Mouse (Mus musculus) intestine, postnatal 0 days (tissue): Measurements from ENCODE around the gene Dock8. TPM values are rescaled to one million over a fixed set of nuclear protein-coding genes. Genes with fewer than 3 reads are reported as not detected.

Experiments used
- ATAC-seq: fragments of 200-750 bp; cut with Nextera tagmentation; 2 replicates; pipeline ENCODE4 v1.8.0; 2017; ENCODE audit warnings: mild to moderate bottlenecking, moderate TSS enrichment, moderate library complexity
- H3K27ac ChIP-seq: fragments of 300-500 bp; sonication (generic); 2 replicates; pipeline ENCODE4 v1.5.1; 2014; ENCODE audit warnings: mild to moderate bottlenecking, low read depth, low read length, moderate library complexity
- H3K27me3 ChIP-seq: fragments of 300-500 bp; sonication (generic); replicated peaks from 2 replicates; pipeline ENCODE4 v1.6.1; 2014; ENCODE audit warnings: low read length, mixed read lengths; ENCODE audit not compliant: control insufficient read depth, insufficient read depth
- H3K36me3 ChIP-seq: fragments of 300-500 bp; sonication (generic); 2 replicates; pipeline ENCODE4 v1.6.1; 2014; ENCODE audit warnings: mild to moderate bottlenecking, moderate library complexity; ENCODE audit not compliant: control insufficient read depth, insufficient read depth
- H3K4me1 ChIP-seq: fragments of 300-500 bp; sonication (generic); replicated peaks from 2 replicates; pipeline ENCODE4 v1.6.1; 2014; ENCODE audit warnings: antibody characterized with exemption, low read length, mixed read lengths; ENCODE audit not compliant: control insufficient read depth, insufficient read depth
- H3K4me2 ChIP-seq: fragments of 300-500 bp; sonication (generic); replicated peaks from 2 replicates; pipeline ENCODE4 v1.6.1; 2014; ENCODE audit warnings: low read depth, mild to moderate bottlenecking, moderate library complexity
- H3K4me3 ChIP-seq: fragments of 300-500 bp; sonication (generic); 2 replicates; pipeline ENCODE4 v1.5.1; 2014; ENCODE audit warnings: low read depth, low read length
- H3K9ac ChIP-seq: fragments of 300-500 bp; sonication (generic); 2 replicates; pipeline ENCODE4 v1.6.1; 2014; ENCODE audit warnings: mild to moderate bottlenecking, low read depth, low read length
- H3K9me3 ChIP-seq: fragments of 300-500 bp; sonication (generic); 2 replicates; pipeline ENCODE4 v1.6.1; 2016; ENCODE audit warnings: mixed run types; ENCODE audit not compliant: control insufficient read depth
- CTCF ChIP-seq: sonication (generic); IDR thresholded peaks from 2 replicates; pipeline ENCODE4 v1.5.1; 2016; ENCODE audit warnings: low read depth, mild to moderate bottlenecking, control low read depth, antibody characterized with exemption, moderate library complexity
- WGBS: fragments of 180-500 bp; shearing (Covaris S2); extraction: QIAGEN DNeasy Blood & Tissue Kit; methylation state at CpG from one replicate; pipeline ENCODE4 v1.1.7; 2014; 5-methylcytosine and 5-hydroxymethylcytosine counted together
- polyA plus RNA-seq: library from polyadenylated mRNA; unstranded; fragments of >200 nt; fragmentation: Nextera tagmentation; extraction: Ambion mirVana; gene quantifications from 2 replicates; pipeline ENCODE4 v1.2.1, GENCODE M21; 2015

Dock8 gene
- polyA plus RNA-seq, 1 experiment from 2014 or later: 7.5 TPM

DNA sequence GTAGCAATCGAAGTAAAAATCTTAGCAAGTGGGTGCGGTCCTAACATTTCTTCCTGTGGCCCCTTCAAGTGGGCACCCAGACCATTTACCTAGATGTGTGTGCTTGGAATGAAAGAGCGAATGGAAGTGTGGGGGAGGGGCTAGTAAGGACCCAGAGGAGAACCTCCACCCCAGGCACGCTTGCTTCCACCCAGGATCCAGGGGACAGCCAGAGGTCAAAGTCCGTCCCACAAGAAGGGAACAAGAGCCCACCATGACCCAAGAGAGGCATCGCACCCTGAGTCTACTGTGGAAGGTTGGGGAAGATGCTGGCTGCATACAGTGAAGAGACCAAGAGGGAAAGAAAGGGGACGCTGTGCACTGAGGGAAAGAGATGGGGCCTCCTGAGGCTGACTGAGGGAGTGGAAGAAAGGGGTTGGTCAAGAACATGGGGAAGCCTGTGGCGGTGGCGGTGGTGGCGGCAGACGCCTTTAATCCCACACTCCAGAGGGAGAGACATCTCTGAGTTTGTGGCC is 209.3 kb downstream of the Dock8 start:
- Histone ChIP-seq H3K36me3 (no peaks in the 10 kb centered on the region), H3K4me1 (no peaks in the 10 kb centered on the region), H3K4me3 (no peak overlapping the region), H3K9me3 (no peaks in the 10 kb centered on the region), H3K4me2 (no peak overlapping the region), H3K27ac (no peak overlapping the region), H3K27me3 (no peaks in the 10 kb centered on the region), H3K9ac (no peak overlapping the region)
- ATAC-seq: no peak
- TF ChIP-seq CTCF: no peak
- 90% methylated on average over 11 of the region's 11 CpGs for WGBS

DNA sequence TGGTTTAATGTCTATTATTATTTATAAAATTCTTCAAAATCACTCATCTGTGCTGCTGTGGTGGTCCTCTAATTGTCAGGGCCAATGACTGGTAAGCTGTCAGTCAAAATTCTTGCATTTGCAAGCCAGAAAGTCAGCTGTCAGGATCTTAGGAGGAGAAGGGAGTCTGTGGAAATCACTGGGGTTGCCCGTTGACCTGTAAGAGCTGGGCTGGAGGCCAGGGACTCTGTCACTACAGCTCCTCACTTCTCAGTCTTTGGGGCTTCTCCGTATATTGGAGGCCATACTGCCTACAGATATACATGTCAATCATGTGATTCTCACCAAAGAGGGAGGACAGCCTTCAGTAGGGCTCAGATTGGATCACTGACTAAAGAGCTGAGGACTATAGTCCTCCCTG is 221.3 kb downstream of the Dock8 start:
- WGBS: 42% methylated on average over 2 of the region's 2 CpGs
- H3K27ac ChIP-seq: peak overlapping the region; percentile 60
- no peaks in the 10 kb centered on the region for H3K4me1 ChIP-seq
- no peaks in the 10 kb centered on the region for H3K27me3 ChIP-seq
- peak; percentile 74 for ATAC-seq
- no peak overlapping the region for H3K4me3 ChIP-seq
- H3K4me2 ChIP-seq: no peak overlapping the region
- H3K9me3 ChIP-seq: no peaks in the 10 kb centered on the region
- no peaks in the 10 kb centered on the region for H3K36me3 ChIP-seq
- no peak overlapping the region for H3K9ac ChIP-seq
- no peak for TF ChIP-seq CTCF

GRCm38 (mm10) chr19:25221964-25222640 is 222.8 kb downstream of the Dock8 start:
- no peak overlapping the region for H3K4me3 ChIP-seq
- H3K27ac ChIP-seq: no peak overlapping the region
- H3K36me3 ChIP-seq: no peaks in the 10 kb centered on the region
- no peaks in the 10 kb centered on the region for H3K27me3 ChIP-seq
- H3K4me2 ChIP-seq: no peak overlapping the region
- TF ChIP-seq CTCF: no peak
- no peaks in the 10 kb centered on the region for H3K4me1 ChIP-seq
- H3K9ac ChIP-seq: no peak overlapping the region
- H3K9me3 ChIP-seq: no peaks in the 10 kb centered on the region
- ATAC-seq: no peak
- WGBS: 58% methylated on average over 9 of the region's 9 CpGs

DNA sequence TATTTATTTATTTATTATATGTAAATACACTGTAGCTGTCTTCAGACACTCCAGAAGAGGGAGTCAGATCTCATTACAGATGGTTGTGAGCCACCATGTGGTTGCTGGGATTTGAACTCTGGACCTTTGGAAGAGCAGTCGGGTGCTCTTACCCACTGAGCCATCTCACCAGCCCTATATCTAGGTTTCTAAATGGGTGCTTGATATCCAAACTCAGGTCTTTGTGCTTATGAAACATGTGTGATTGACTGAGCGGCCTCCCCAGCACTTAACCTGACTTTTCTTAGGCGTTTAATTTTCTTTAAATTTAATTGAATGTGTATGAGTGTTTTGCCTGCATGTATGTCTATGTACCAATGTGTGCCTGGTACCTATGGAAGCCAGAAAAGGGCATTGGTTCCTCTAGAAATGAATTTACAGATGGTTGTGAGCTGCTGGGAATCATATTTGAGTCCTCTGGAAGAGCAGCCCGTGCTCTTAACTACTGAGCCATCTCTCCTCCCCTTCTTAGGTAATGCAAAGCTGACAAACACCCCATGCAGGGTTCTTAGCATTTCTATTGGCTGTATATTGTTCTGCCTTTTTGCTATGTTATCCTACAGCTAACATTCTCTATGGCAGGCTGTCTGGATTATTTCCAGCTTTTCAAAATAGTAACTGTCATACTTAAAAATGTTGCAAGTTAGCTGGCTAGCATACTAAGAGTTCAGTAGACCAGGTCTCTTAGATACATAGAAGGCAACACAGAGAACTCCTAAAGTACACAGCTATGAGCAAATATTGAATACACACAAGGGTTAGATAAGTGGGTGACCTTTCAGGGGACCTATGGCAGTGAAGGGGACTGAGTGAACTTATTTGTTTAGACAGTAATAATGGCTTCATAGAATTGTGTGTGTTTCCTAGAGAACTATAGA is 231.0 kb downstream of the Dock8 start:
- H3K4me2 ChIP-seq: no peak overlapping the region
- H3K36me3 ChIP-seq: no peaks in the 10 kb centered on the region
- 0 out of 2 replicates have a peak, but pooled peaks cover 2% of the 10 kb centered on the region for H3K4me1 ChIP-seq
- no peaks in the 10 kb centered on the region for H3K9me3 ChIP-seq
- H3K27ac ChIP-seq: no peak overlapping the region
- WGBS: 80% methylated on average over 4 of the region's 4 CpGs
- no peak overlapping the region for H3K9ac ChIP-seq
- no peak for TF ChIP-seq CTCF
- no peak for ATAC-seq
- no peak overlapping the region for H3K4me3 ChIP-seq
- H3K27me3 ChIP-seq: no peaks in the 10 kb centered on the region

DNA sequence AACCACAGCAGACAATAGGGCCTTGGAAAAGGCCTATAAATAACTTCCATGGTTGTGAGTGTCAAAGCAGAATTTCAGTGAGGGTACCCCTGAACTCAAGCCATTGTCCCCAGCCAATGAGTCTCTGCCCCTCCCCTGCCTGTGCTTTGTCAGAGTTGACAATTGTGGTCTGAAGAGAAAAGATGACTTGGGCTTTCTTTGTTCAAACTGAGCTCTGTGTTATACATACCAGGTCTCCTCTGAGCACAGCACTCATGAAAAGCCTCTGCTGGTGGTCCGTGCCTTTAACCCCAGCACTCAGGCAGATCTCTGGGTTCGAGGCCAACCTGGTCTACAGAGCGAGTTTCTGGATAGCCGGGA is 231.6 kb downstream of the Dock8 start:
- no peak overlapping the region for H3K4me3 ChIP-seq
- WGBS: 59% methylated on average over 4 of the region's 4 CpGs
- no peak for TF ChIP-seq CTCF
- no peak overlapping the region for H3K27ac ChIP-seq
- H3K9me3 ChIP-seq: no peaks in the 10 kb centered on the region
- no peaks in the 10 kb centered on the region for H3K36me3 ChIP-seq
- no peak for ATAC-seq
- 0 out of 2 replicates have a peak, but pooled peaks cover 2% of the 10 kb centered on the region for H3K4me1 ChIP-seq
- no peak overlapping the region for H3K4me2 ChIP-seq
- H3K9ac ChIP-seq: no peak overlapping the region
- no peaks in the 10 kb centered on the region for H3K27me3 ChIP-seq

- no peak overlapping the region for H3K9ac ChIP-seq
- no peaks in the 10 kb centered on the region for H3K9me3 ChIP-seq
- no peak overlapping the region for H3K27ac ChIP-seq
- TF ChIP-seq CTCF: no peak
- peaks cover 2% of the 10 kb centered on the region; the same call in 1 of the 2 replicates for H3K4me1 ChIP-seq
- no peak overlapping the region for H3K4me3 ChIP-seq
- 67% methylated on average over 10 of the region's 10 CpGs for WGBS
- no peaks in the 10 kb centered on the region for H3K36me3 ChIP-seq
- no peak overlapping the region for H3K4me2 ChIP-seq
- no peaks in the 10 kb centered on the region for H3K27me3 ChIP-seq
- no peak for ATAC-seq
Observed at GRCm38 (mm10) chr19:25232032-25232431, 232.7 kb downstream of the Dock8 start.
